Mouse (Mus musculus) liver (tissue): Measurements from ENCODE around the gene Hmga2.

Experiments used
- DNase-seq: peaks from one replicate; pipeline ENCODE4 v3.0.0-alpha.2; 2020; ENCODE audit warnings: mixed read lengths

Hmga2 gene

GRCm38 (mm10) chr10:120422820-120423219 lies 53.4 kb downstream of the Hmga2 start:
- DNase-seq: no peak

- DNase-seq: no peak
Measured at GRCm38 (mm10) chr10:120422050-120422449, 54.2 kb downstream of the Hmga2 start.

GRCm38 (mm10) chr10:120420971-120421629 lies 55.2 kb downstream of the Hmga2 start:
- no peak for DNase-seq

GRCm38 (mm10) chr10:120418738-120419523 lies 57.3 kb downstream of the Hmga2 start:
- no peak for DNase-seq

GRCm38 (mm10) chr10:120418211-120418610 lies 58.1 kb downstream of the Hmga2 start:
- no peak for DNase-seq

- peak; percentile 57 for DNase-seq
Measured at GRCm38 (mm10) chr10:120417488-120418118, 58.7 kb downstream of the Hmga2 start.

GRCm38 (mm10) chr10:120417116-120417487 lies 59.2 kb downstream of the Hmga2 start:
- DNase-seq: no peak

GRCm38 (mm10) chr10:120416628-120417027 lies 59.6 kb downstream of the Hmga2 start:
- DNase-seq: no peak

- no peak for DNase-seq
Measured at GRCm38 (mm10) chr10:120412215-120412614, 64.1 kb downstream of the Hmga2 start.

- DNase-seq: no peak
Measured at GRCm38 (mm10) chr10:120410958-120411357, 65.3 kb downstream of the Hmga2 start.

- DNase-seq: no peak
Measured at GRCm38 (mm10) chr10:120409131-120409530, 67.1 kb downstream of the Hmga2 start.

GRCm38 (mm10) chr10:120407230-120407629 lies 69.0 kb downstream of the Hmga2 start:
- no peak for DNase-seq

GRCm38 (mm10) chr10:120406038-120406437 lies 70.2 kb downstream of the Hmga2 start:
- DNase-seq: no peak

GRCm38 (mm10) chr10:120405322-120405721 lies 70.9 kb downstream of the Hmga2 start:
- no peak for DNase-seq

GRCm38 (mm10) chr10:120402966-120403365 lies 73.3 kb downstream of the Hmga2 start:
- no peak for DNase-seq

GRCm38 (mm10) chr10:120401787-120402186 lies 74.5 kb downstream of the Hmga2 start:
- no peak for DNase-seq

GRCm38 (mm10) chr10:120399846-120400510 lies 76.3 kb downstream of the Hmga2 start:
- DNase-seq: no peak

GRCm38 (mm10) chr10:120398745-120399144 lies 77.5 kb downstream of the Hmga2 start:
- no peak for DNase-seq

- no peak for DNase-seq
Measured at GRCm38 (mm10) chr10:120397211-120397631, 79.0 kb downstream of the Hmga2 start.

GRCm38 (mm10) chr10:120395550-120395949 lies 80.7 kb downstream of the Hmga2 start:
- DNase-seq: no peak

- no peak for DNase-seq
Measured at GRCm38 (mm10) chr10:120394740-120395139, 81.5 kb downstream of the Hmga2 start.

GRCm38 (mm10) chr10:120391971-120392716 lies 84.1 kb downstream of the Hmga2 start:
- DNase-seq: no peak
